Mouse (Mus musculus): ENCODE measurements at regions not wholly inside any gene's neighbourhood (a gene's known extent, or its start where the extent isn't known, plus 50 kb on each side); places are given as distances from the start of the nearest gene placed in this dataset.

DNA sequence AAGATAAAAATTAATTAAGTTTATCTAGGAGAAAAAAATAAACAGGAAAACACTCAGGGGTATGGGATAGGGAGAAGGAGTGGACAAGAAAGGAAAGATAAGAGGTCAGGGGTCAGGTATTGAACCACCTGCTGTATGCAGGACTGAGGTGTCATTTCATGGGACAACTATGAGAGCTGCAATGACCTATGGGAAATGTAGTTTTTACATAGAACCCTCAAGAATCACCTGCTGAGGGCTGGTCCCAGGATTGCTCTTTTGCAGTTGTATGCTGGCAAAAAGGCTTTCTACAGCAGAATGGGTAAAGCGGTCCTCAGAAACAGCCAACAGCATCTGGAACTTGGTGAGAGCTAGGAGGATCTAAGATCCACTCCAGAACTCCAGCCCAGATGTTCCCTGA lies 154.0 kb downstream of the Sox4 start:
- TF ChIP-seq CTCF (IDR thresholded peaks at IDR 0.05; ENCODE audit: insufficient read depth, low read depth, low read length) (no peak), POLR2A (IDR thresholded peaks at IDR 0.05; ENCODE audit: insufficient read depth, low read depth, low read length) (no peak)

Measured in olfactory bulb, adult 2 months (tissue).